ENCODE assay signal across 7 mouse cellular contexts in the genomic region with DNA sequence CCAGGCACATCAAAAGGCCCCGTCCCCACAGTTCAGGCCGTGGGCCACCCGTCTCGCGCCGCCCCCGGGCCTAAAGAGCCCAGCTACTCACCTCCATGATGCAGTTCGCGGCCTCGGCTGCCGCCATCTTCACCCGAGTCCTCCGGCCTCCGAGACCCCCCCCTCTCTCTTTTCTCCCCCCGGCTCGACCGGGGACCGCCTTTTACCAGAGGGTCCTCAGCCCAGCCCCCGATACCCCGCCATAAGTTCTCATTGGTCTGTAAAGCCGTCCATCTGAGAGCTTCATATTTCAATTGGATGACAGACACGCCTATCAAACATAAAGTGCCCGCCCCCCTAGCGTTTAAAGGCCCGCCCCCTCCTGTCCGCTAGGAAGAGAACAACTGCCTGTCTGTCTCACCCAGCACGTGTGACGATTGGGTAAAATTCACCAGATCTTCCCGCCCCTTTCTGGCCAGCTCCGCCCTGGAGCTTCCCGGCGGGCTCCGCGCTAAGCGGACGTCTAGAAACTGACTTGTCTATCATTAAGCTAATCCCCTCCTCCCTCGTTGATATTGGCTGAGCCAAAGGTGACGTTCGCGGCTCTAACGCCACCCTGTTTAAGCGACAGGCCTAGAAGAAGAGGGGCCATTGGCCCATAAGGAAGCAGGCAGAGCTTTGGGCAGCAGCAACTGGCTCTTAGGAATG. TPM values are rescaled to one million over a fixed set of nuclear protein-coding genes. Genes with fewer than 3 reads are reported as not detected.
DNase-seq lines count a peak whose midpoint lies in the region; ATAC-seq lines count a peak whose summit lies in the region.

Gene Prmt1, minus strand, starts transcription at position 377 of the 687 bp plus-strand sequence.

- peak; percentile 96 for ATAC-seq in intestine, embryonic 15.5 days

- H3K36me3 ChIP-seq in intestine, embryonic 15.5 days = peaks cover 9% of the 10 kb centered on the region
- peaks cover 65% of the 10 kb centered on the region for H3K36me3 ChIP-seq in midbrain, embryonic 10.5 days

- H3K4me1 ChIP-seq in intestine, embryonic 15.5 days (replicated peaks) = peaks cover 27% of the 10 kb centered on the region
- peaks cover 40% of the 10 kb centered on the region for H3K4me1 ChIP-seq in midbrain, embryonic 10.5 days

- peak within 1 kb of the TSS; percentile 96 for H3K27ac ChIP-seq in intestine, embryonic 15.5 days
- peak within 1 kb of the TSS; percentile 97 for H3K27ac ChIP-seq in midbrain, embryonic 10.5 days (replicated peaks)

- DNase-seq in adrenal gland, adult 2 months = peak; percentile 99
- DNase-seq in embryo, embryonic 11.5 days (ENCODE audit: low read depth, low spot score) = peak; percentile 97
- peak; percentile 95 to 96 for DNase-seq in gastrocnemius, postnatal 36 days
- DNase-seq in left cerebral cortex, postnatal 25 days (ENCODE audit: low spot score in 2 of 2) = peak; percentile 98 to 100
- peak; percentile 98 for DNase-seq in midbrain, embryonic 10.5 days (ENCODE audit: low spot score)
- DNase-seq in right cerebral cortex, postnatal 4 days = peak; percentile 87

- under 1% methylated on average over 42 of the region's 42 CpGs for WGBS in intestine, embryonic 15.5 days
- under 1% methylated on average over 42 of the region's 42 CpGs for WGBS in midbrain, embryonic 10.5 days

- H3K4me3 ChIP-seq in intestine, embryonic 15.5 days (replicated peaks) = peak within 1 kb of the TSS; percentile 97
- peak within 1 kb of the TSS; percentile 95 for H3K4me3 ChIP-seq in midbrain, embryonic 10.5 days

- peak within 1 kb of the TSS; percentile 70 for H3K4me2 ChIP-seq in intestine, embryonic 15.5 days (replicated peaks)

- peak within 1 kb of the TSS; percentile 97 for H3K9ac ChIP-seq in intestine, embryonic 15.5 days

- H3K9me3 ChIP-seq in intestine, embryonic 15.5 days = no peaks in the 10 kb centered on the region
- H3K9me3 ChIP-seq in midbrain, embryonic 10.5 days (replicated peaks) = no peaks in the 10 kb centered on the region

- H3K27me3 ChIP-seq in intestine, embryonic 15.5 days (replicated peaks) = no peaks in the 10 kb centered on the region
- no peaks in the 10 kb centered on the region for H3K27me3 ChIP-seq in midbrain, embryonic 10.5 days (ENCODE audit: low read depth, poor library complexity, severe bottlenecking)

- intact Hi-C loops in gastrocnemius, postnatal 36 days (cut with DNase I) = no loop called here
- intact Hi-C loops in left cerebral cortex, postnatal 25 days (cut with DNase I) = no loop called here

RNA-seq across cellular contexts. Expression of gene Prmt1, which starts in this region (rescaled TPM):
- total RNA-seq in adrenal gland, adult 2 months (2021) = 100 to 1,000 TPM; 166 to 234 TPM
- 101 and 122 TPM in 2 replicates for polyA plus RNA-seq in adrenal gland, adult 2 months (2012; rRNA removed)
- 100 to 1,000 TPM; 105 to 123 TPM for total RNA-seq in gastrocnemius, postnatal 36 days (2021)
- 449 and 456 TPM in 2 replicates for polyA plus RNA-seq in intestine, embryonic 15.5 days (2015; fragmentation: Nextera tagmentation; extraction: Ambion mirVana)
- total RNA-seq in left cerebral cortex, postnatal 25 days (2021) = 100 to 1,000 TPM; 140 to 163 TPM
- polyA plus RNA-seq in midbrain, embryonic 10.5 days (2016; fragmentation: Nextera tagmentation; extraction: Ambion mirVana) = 908 and 945 TPM in 2 replicates

Comparison
In these comparisons a context has a peak if more than half of its experiments do, and no peak if none do; other contexts are left out.
1. Peak in every context shown above with its lines: DNase-seq, ATAC-seq, H3K4me3 ChIP-seq and H3K27ac ChIP-seq.